Mouse (Mus musculus): ENCODE results near the gene Lrp5. TPM values are rescaled to one million over a fixed set of nuclear protein-coding genes. Genes with fewer than 3 reads are reported as not detected.

Lrp5 gene
- polyA plus RNA-seq, 1 experiment = 33.8 TPM

GRCm38 (mm10) chr19:3645813-3646212 is 40.6 kb downstream of the Lrp5 start:
- Histone ChIP-seq H3K27me3 (ENCODE audit: control insufficient read depth, insufficient read depth, insufficient read length) (no peaks in the 10 kb centered on the region), H3ac (ENCODE audit: control insufficient read depth, insufficient read length, low read depth) (no peak overlapping the region), H3K4me3 (ENCODE audit: insufficient read depth, poor library complexity, severe bottlenecking) (no peak overlapping the region), H3K79me3 (ENCODE audit: low read depth) (no peaks in the 10 kb centered on the region), H3K36me3 (ENCODE audit: control insufficient read depth, insufficient read depth) (peaks cover 16% of the 10 kb centered on the region), H3K79me2 (ENCODE audit: control insufficient read depth, insufficient read depth) (no peaks in the 10 kb centered on the region)
- TF ChIP-seq MYOG (IDR thresholded peaks at IDR 0.05; ENCODE audit: control insufficient read depth, extremely low read depth, insufficient read length) (no peak), MYOD1 (IDR thresholded peaks at IDR 0.05; ENCODE audit: control insufficient read depth, insufficient read length, low read depth) (peak; percentile 9)

- H3K4me3 ChIP-seq (ENCODE audit: insufficient read depth, poor library complexity, severe bottlenecking) = no peak overlapping the region
- H3K27me3 ChIP-seq (ENCODE audit: control insufficient read depth, insufficient read depth, insufficient read length) = no peaks in the 10 kb centered on the region
- no peaks in the 10 kb centered on the region for H3K79me2 ChIP-seq (ENCODE audit: control insufficient read depth, insufficient read depth)
- no peak overlapping the region for H3ac ChIP-seq (ENCODE audit: control insufficient read depth, insufficient read length, low read depth)
- peaks cover 16% of the 10 kb centered on the region for H3K36me3 ChIP-seq (ENCODE audit: control insufficient read depth, insufficient read depth)
- TF ChIP-seq CTCF (IDR thresholded peaks at IDR 0.05; ENCODE audit: control insufficient read depth, insufficient read depth, insufficient read length) (no peak), USF1 (IDR thresholded peaks at IDR 0.05; ENCODE audit: low read depth) (no peak), MYOG (IDR thresholded peaks at IDR 0.05; ENCODE audit: control insufficient read depth, extremely low read depth, insufficient read length) (no peak), CEBPB (IDR thresholded peaks at IDR 0.05; ENCODE audit: low read depth) (no peak), MYOD1 (IDR thresholded peaks at IDR 0.05; ENCODE audit: control insufficient read depth, insufficient read length, low read depth) (no peak), MAX (IDR thresholded peaks at IDR 0.05) (no peak)
- H3K79me3 ChIP-seq (ENCODE audit: low read depth) = no peaks in the 10 kb centered on the region
These were observed 41.0 kb downstream of the Lrp5 start for GRCm38 (mm10) chr19:3645318-3645717.

- Histone ChIP-seq H3K4me3 (ENCODE audit: insufficient read depth, poor library complexity, severe bottlenecking) (no peak overlapping the region), H3K36me3 (ENCODE audit: control insufficient read depth, insufficient read depth) (peaks cover 7% of the 10 kb centered on the region), H3ac (ENCODE audit: control insufficient read depth, insufficient read length, low read depth) (no peak overlapping the region), H3K79me3 (ENCODE audit: low read depth) (no peaks in the 10 kb centered on the region), H3K27me3 (ENCODE audit: control insufficient read depth, insufficient read depth, insufficient read length) (no peaks in the 10 kb centered on the region), H3K79me2 (ENCODE audit: control insufficient read depth, insufficient read depth) (no peaks in the 10 kb centered on the region)
- TF ChIP-seq CEBPB (IDR thresholded peaks at IDR 0.05; ENCODE audit: low read depth) (no peak), CTCF (IDR thresholded peaks at IDR 0.05; ENCODE audit: control insufficient read depth, insufficient read depth, insufficient read length) (no peak), USF1 (IDR thresholded peaks at IDR 0.05; ENCODE audit: low read depth) (no peak), MAX (IDR thresholded peaks at IDR 0.05) (no peak), FOSL1 (IDR thresholded peaks at IDR 0.05; ENCODE audit: insufficient read depth, low read length, poor library complexity, severe bottlenecking) (no peak), MYOD1 (IDR thresholded peaks at IDR 0.05; ENCODE audit: control insufficient read depth, insufficient read length, low read depth) (no peak), MYOG (IDR thresholded peaks at IDR 0.05; ENCODE audit: control insufficient read depth, extremely low read depth, insufficient read length) (no peak)
These were observed 46.8 kb downstream of the Lrp5 start for GRCm38 (mm10) chr19:3639561-3639960.

GRCm38 (mm10) chr19:3638698-3639097 is 47.7 kb downstream of the Lrp5 start:
- peaks cover 6% of the 10 kb centered on the region for H3K36me3 ChIP-seq (ENCODE audit: control insufficient read depth, insufficient read depth)
- no peak overlapping the region for H3K4me3 ChIP-seq (ENCODE audit: insufficient read depth, poor library complexity, severe bottlenecking)

GRCm38 (mm10) chr19:3632018-3632417 is 54.3 kb downstream of the Lrp5 start:
- Histone ChIP-seq H3K79me2 (ENCODE audit: control insufficient read depth, insufficient read depth) (no peaks in the 10 kb centered on the region), H3K79me3 (ENCODE audit: low read depth) (no peaks in the 10 kb centered on the region), H3K4me3 (ENCODE audit: insufficient read depth, poor library complexity, severe bottlenecking) (no peak overlapping the region), H3K36me3 (ENCODE audit: control insufficient read depth, insufficient read depth) (peaks cover 4% of the 10 kb centered on the region), H3K27me3 (ENCODE audit: control insufficient read depth, insufficient read depth, insufficient read length) (no peaks in the 10 kb centered on the region), H3ac (ENCODE audit: control insufficient read depth, insufficient read length, low read depth) (no peak overlapping the region)
- TF ChIP-seq USF1 (IDR thresholded peaks at IDR 0.05; ENCODE audit: low read depth) (no peak), MYOD1 (IDR thresholded peaks at IDR 0.05; ENCODE audit: control insufficient read depth, insufficient read length, low read depth) (no peak), MAX (IDR thresholded peaks at IDR 0.05) (no peak)

More at GRCm38 (mm10) chr19:3638698-3639097, 47.7 kb downstream of the Lrp5 start:
- Histone ChIP-seq H3K27me3 (ENCODE audit: control insufficient read depth, insufficient read depth, insufficient read length) (no peaks in the 10 kb centered on the region), H3K79me2 (ENCODE audit: control insufficient read depth, insufficient read depth) (no peaks in the 10 kb centered on the region), H3ac (ENCODE audit: control insufficient read depth, insufficient read length, low read depth) (peak overlapping the region; percentile 31), H3K79me3 (ENCODE audit: low read depth) (no peaks in the 10 kb centered on the region)
- TF ChIP-seq MYOG (IDR thresholded peaks at IDR 0.05; ENCODE audit: control insufficient read depth, extremely low read depth, insufficient read length) = no peak
- no peak for TF ChIP-seq MAX (IDR thresholded peaks at IDR 0.05)
- TF ChIP-seq MYOD1 (IDR thresholded peaks at IDR 0.05; ENCODE audit: control insufficient read depth, insufficient read length, low read depth) = no peak
- no peak for TF ChIP-seq USF1 (IDR thresholded peaks at IDR 0.05; ENCODE audit: low read depth)

- TF ChIP-seq MAX (IDR thresholded peaks at IDR 0.05) = no peak
- TF ChIP-seq CEBPB (IDR thresholded peaks at IDR 0.05; ENCODE audit: low read depth) = no peak
- no peak for TF ChIP-seq USF1 (IDR thresholded peaks at IDR 0.05; ENCODE audit: low read depth)
- no peak for TF ChIP-seq FOSL1 (IDR thresholded peaks at IDR 0.05; ENCODE audit: insufficient read depth, low read length, poor library complexity, severe bottlenecking)
- no peak for TF ChIP-seq MYOD1 (IDR thresholded peaks at IDR 0.05; ENCODE audit: control insufficient read depth, insufficient read length, low read depth)
- no peak for TF ChIP-seq MYOG (IDR thresholded peaks at IDR 0.05; ENCODE audit: control insufficient read depth, extremely low read depth, insufficient read length)
- TF ChIP-seq CTCF (IDR thresholded peaks at IDR 0.05; ENCODE audit: control insufficient read depth, insufficient read depth, insufficient read length) = no peak
- Histone ChIP-seq H3K4me3 (ENCODE audit: insufficient read depth, poor library complexity, severe bottlenecking) (no peak overlapping the region), H3ac (ENCODE audit: control insufficient read depth, insufficient read length, low read depth) (no peak overlapping the region), H3K36me3 (ENCODE audit: control insufficient read depth, insufficient read depth) (peaks cover 4% of the 10 kb centered on the region), H3K79me2 (ENCODE audit: control insufficient read depth, insufficient read depth) (no peaks in the 10 kb centered on the region), H3K79me3 (ENCODE audit: low read depth) (no peaks in the 10 kb centered on the region), H3K27me3 (ENCODE audit: control insufficient read depth, insufficient read depth, insufficient read length) (no peaks in the 10 kb centered on the region)
These were observed 54.9 kb downstream of the Lrp5 start for GRCm38 (mm10) chr19:3631431-3631830.
